Mouse (Mus musculus): Measurements from ENCODE around the gene Nudt17. TPM values are rescaled to one million over a fixed set of nuclear protein-coding genes. Genes with fewer than 3 reads are reported as not detected.

Gene Nudt17
- total and polyA plus RNA-seq, 3 experiments = 0.21 to 1.9 (median 1.0) TPM

- Histone ChIP-seq H3K79me2 (replicated peaks; ENCODE audit: control insufficient read depth, extremely low read depth, insufficient read depth, poor library complexity, severe bottlenecking) (no peaks in the 10 kb centered on the region), H3K4me1 (ENCODE audit: control insufficient read depth in 1 of 2, insufficient read depth in 2 of 2) (no peaks in the 10 kb centered on the region), H3K4me2 (ENCODE audit: insufficient read depth, low read depth, poor library complexity, severe bottlenecking) (no peak overlapping the region), H3K9ac (ENCODE audit: insufficient read depth, low read depth) (no peak overlapping the region), H3K27me3 (replicated peaks) (no peaks in the 10 kb centered on the region), H3K9me3 (replicated peaks; ENCODE audit: low read length) (no peaks in the 10 kb centered on the region), H3K4me3 (replicated peaks in 1 of 3; ENCODE audit: low read depth in 2 of 3, low read length in 2 of 3, poor library complexity in 1 of 3) (no peak overlapping the region), H3K36me3 (replicated peaks in 1 of 2; ENCODE audit: control insufficient read depth in 1 of 2, insufficient read depth in 1 of 2, low read length in 1 of 2) (peaks cover 76 to 91% of the 10 kb centered on the region in 2 experiments), H3K27ac (ENCODE audit: insufficient read depth, low read depth) (no peak overlapping the region)
- DNase-seq (ENCODE audit: extremely low read depth) = no peak
- TF ChIP-seq MXI1 (IDR thresholded peaks at IDR 0.05; ENCODE audit: low read depth, low read length) (no peak), MAX (IDR thresholded peaks at IDR 0.05; ENCODE audit: low read length) (no peak), CHD2 (IDR thresholded peaks at IDR 0.05; ENCODE audit: low read length) (no peak), MYC (IDR thresholded peaks at IDR 0.05; ENCODE audit: low read depth, low read length) (no peak), UBTF (IDR thresholded peaks at IDR 0.05; ENCODE audit: low read depth, low read length) (no peak), JUND (conservative IDR thresholded peaks at IDR 0.05; ENCODE audit: low read depth, low read length) (no peak), TCF12 (IDR thresholded peaks at IDR 0.05; ENCODE audit: low read depth, low read length) (no peak), ZMIZ1 (IDR thresholded peaks at IDR 0.05; ENCODE audit: low read depth, low read length) (no peak), NRF1 (IDR thresholded peaks at IDR 0.05; ENCODE audit: low read depth, low read length) (no peak), PAX5 (IDR thresholded peaks at IDR 0.05; ENCODE audit: low read length) (no peak), KAT2A (IDR thresholded peaks at IDR 0.05; ENCODE audit: insufficient replicate concordance, low read length) (no peak), ELF1 (IDR thresholded peaks at IDR 0.05; ENCODE audit: low read depth, low read length) (no peak), MAZ (IDR thresholded peaks at IDR 0.05; ENCODE audit: low read depth, low read length) (no peak)
- dilution Hi-C loops (cut with MboI; ENCODE audit: extremely low pct_ligation_motif_present, extremely low pct_unique_long_range_greater_than_20kb, low sequenced_read_pairs) (no loop called here), in situ Hi-C loops (cut with MboI; ENCODE audit: low pct_ligation_motif_present, low pct_unique_long_range_greater_than_20kb, low sequenced_read_pairs) (no loop called here)
Measured at GRCm38 (mm10) chr3:96714286-96714685, 5.9 kb upstream of the Nudt17 start.

- H3K79me2 ChIP-seq (replicated peaks; ENCODE audit: control insufficient read depth, extremely low read depth, insufficient read depth, poor library complexity, severe bottlenecking) = no peaks in the 10 kb centered on the region
- no peaks in the 10 kb centered on the region for H3K27me3 ChIP-seq (replicated peaks)
- peaks cover 3 to 8% of the 10 kb centered on the region in 2 experiments; a peak in 2 of 4 replicates for H3K4me1 ChIP-seq (ENCODE audit: control insufficient read depth in 1 of 2, insufficient read depth in 2 of 2)
- H3K36me3 ChIP-seq (replicated peaks in 1 of 2; ENCODE audit: control insufficient read depth in 1 of 2, insufficient read depth in 1 of 2, low read length in 1 of 2) = peaks cover 55 to 83% of the 10 kb centered on the region in 2 experiments
- no peak overlapping the region for H3K4me3 ChIP-seq (replicated peaks in 1 of 3; ENCODE audit: low read depth in 2 of 3, low read length in 2 of 3, poor library complexity in 1 of 3)
- H3K9ac ChIP-seq (ENCODE audit: insufficient read depth, low read depth) = no peak overlapping the region
- TF ChIP-seq NELFE (IDR thresholded peaks at IDR 0.05; ENCODE audit: low read depth, low read length) = no peak
- no peak for DNase-seq (ENCODE audit: extremely low read depth)
- in situ Hi-C loops (cut with MboI; ENCODE audit: low pct_ligation_motif_present, low pct_unique_long_range_greater_than_20kb, low sequenced_read_pairs) (loop anchor here (5.0 kb wide), 1 partner anchor 46 kb away; no protein-coding TSS in a partner anchor), dilution Hi-C loops (cut with MboI; ENCODE audit: extremely low pct_ligation_motif_present, extremely low pct_unique_long_range_greater_than_20kb, low sequenced_read_pairs) (no loop called here)
- H3K27ac ChIP-seq (ENCODE audit: insufficient read depth, low read depth) = no peak overlapping the region
- H3K9me3 ChIP-seq (replicated peaks; ENCODE audit: low read length) = peaks cover 4% of the 10 kb centered on the region
- H3K4me2 ChIP-seq (ENCODE audit: insufficient read depth, low read depth, poor library complexity, severe bottlenecking) = no peak overlapping the region
Measured at GRCm38 (mm10) chr3:96708684-96709064, 312 bp upstream of the Nudt17 start.

GRCm38 (mm10) chr3:96706984-96707383 is 1.4 kb downstream of the Nudt17 start:
- no peak for TF ChIP-seq TCF12 (IDR thresholded peaks at IDR 0.05; ENCODE audit: low read depth, low read length)
- no peak for TF ChIP-seq MXI1 (IDR thresholded peaks at IDR 0.05; ENCODE audit: low read depth, low read length)
- no peak for TF ChIP-seq EP300 (IDR thresholded peaks at IDR 0.05; ENCODE audit: low read length)
- TF ChIP-seq NRF1 (IDR thresholded peaks at IDR 0.05; ENCODE audit: low read depth, low read length) = no peak
- no peak for TF ChIP-seq CHD1 (IDR thresholded peaks at IDR 0.05; ENCODE audit: low read depth, low read length)
- TF ChIP-seq USF1 (IDR thresholded peaks at IDR 0.05; ENCODE audit: low read depth, low read length) = no peak
- no peak for TF ChIP-seq UBTF (IDR thresholded peaks at IDR 0.05; ENCODE audit: low read depth, low read length)
- no peak for TF ChIP-seq ZMIZ1 (IDR thresholded peaks at IDR 0.05; ENCODE audit: low read depth, low read length)
- TF ChIP-seq MYC (IDR thresholded peaks at IDR 0.05; ENCODE audit: low read depth, low read length) = no peak
- TF ChIP-seq MAZ (IDR thresholded peaks at IDR 0.05; ENCODE audit: low read depth, low read length) = no peak
- TF ChIP-seq ZC3H11A (IDR thresholded peaks at IDR 0.05; ENCODE audit: low read depth, low read length) = no peak
- no peak for TF ChIP-seq MAX (IDR thresholded peaks at IDR 0.05; ENCODE audit: low read length)
- no peak for TF ChIP-seq SMC3 (IDR thresholded peaks at IDR 0.05; ENCODE audit: low read depth, low read length)
- TF ChIP-seq IRF4 (IDR thresholded peaks at IDR 0.05; ENCODE audit: low read depth, low read length) = no peak
- TF ChIP-seq HCFC1 (IDR thresholded peaks at IDR 0.05; ENCODE audit: low read depth, low read length) = no peak
- no peak for TF ChIP-seq POLR2AphosphoS2 (IDR thresholded peaks at IDR 0.05; ENCODE audit: low read depth, low read length)
- no peak for TF ChIP-seq ETS1 (conservative IDR thresholded peaks at IDR 0.05; ENCODE audit: low read depth, low read length)
- H3K27me3 ChIP-seq (replicated peaks) = no peaks in the 10 kb centered on the region
- dilution Hi-C loops (cut with MboI; ENCODE audit: extremely low pct_ligation_motif_present, extremely low pct_unique_long_range_greater_than_20kb, low sequenced_read_pairs) = no loop called here

More at GRCm38 (mm10) chr3:96706984-96707383, 1.4 kb downstream of the Nudt17 start:
- Histone ChIP-seq H3K4me3 (replicated peaks in 1 of 3; ENCODE audit: low read depth in 2 of 3, low read length in 2 of 3, poor library complexity in 1 of 3) (no peak overlapping the region), H3K9ac (ENCODE audit: insufficient read depth, low read depth) (no peak overlapping the region), H3K36me3 (replicated peaks in 1 of 2; ENCODE audit: control insufficient read depth in 1 of 2, insufficient read depth in 1 of 2, low read length in 1 of 2) (peaks cover 52 to 80% of the 10 kb centered on the region in 2 experiments), H3K79me2 (replicated peaks; ENCODE audit: control insufficient read depth, extremely low read depth, insufficient read depth, poor library complexity, severe bottlenecking) (no peaks in the 10 kb centered on the region), H3K9me3 (replicated peaks; ENCODE audit: low read length) (peaks cover 12% of the 10 kb centered on the region), H3K27ac (ENCODE audit: insufficient read depth, low read depth) (no peak overlapping the region), H3K4me2 (ENCODE audit: insufficient read depth, low read depth, poor library complexity, severe bottlenecking) (no peak overlapping the region), H3K4me1 (ENCODE audit: control insufficient read depth in 1 of 2, insufficient read depth in 2 of 2) (peaks cover 3 to 8% of the 10 kb centered on the region in 2 experiments; a peak in 2 of 4 replicates)
- in situ Hi-C loops (cut with MboI; ENCODE audit: low pct_ligation_motif_present, low pct_unique_long_range_greater_than_20kb, low sequenced_read_pairs) = loop anchor here (5.0 kb wide), 1 partner anchor 45 kb away; no protein-coding TSS in a partner anchor
- no peak for DNase-seq (ENCODE audit: extremely low read depth)

Data from CH12.LX (cell line).